Mouse (Mus musculus) heart, postnatal 4 days (tissue): ENCODE results near the gene Dcaf10. TPM values are rescaled to one million over a fixed set of nuclear protein-coding genes. Genes with fewer than 3 reads are reported as not detected.
A peak's percentile ranks its signal among the peaks of the same experiment; 100 is the strongest.
"Not testable (repeated sequence)": the region's sequence is repeated elsewhere in the genome, so short reads cannot be mapped to it uniquely, and the experiment has no call there.

ENCODE experiments used
- DNase-seq: peaks from one replicate; pipeline ENCODE4 v3.0.0; 2021
- total RNA-seq, 2 experiments: library from RNA; stranded (reverse); gene quantifications; 2 replicates each; pipeline ENCODE4 v1.2.3; 2021

Dcaf10 gene
- total RNA-seq, 2 experiments from 2014 or later = 21.9 to 24.3 TPM

DNA sequence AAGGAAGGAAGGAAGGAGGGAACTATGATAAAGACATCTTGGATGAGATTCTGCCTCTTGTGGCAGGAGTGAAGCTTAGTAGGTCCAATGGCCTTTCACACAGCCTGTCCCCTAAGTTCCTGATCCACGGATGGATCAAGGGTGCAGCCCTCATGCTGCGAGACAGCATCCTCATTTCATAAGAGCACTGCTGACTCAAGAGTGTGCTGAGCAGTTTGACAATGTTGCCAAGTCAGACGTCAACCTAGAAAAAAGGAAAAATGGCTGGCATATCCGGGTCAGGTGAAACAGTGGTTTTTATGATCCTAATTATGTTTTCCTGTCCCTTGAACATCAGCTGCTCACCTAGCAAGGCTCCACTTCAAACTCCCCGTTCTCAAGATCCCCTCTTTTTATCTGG, 51.8 kb downstream of the Dcaf10 start:
- DNase-seq = no peak

DNA sequence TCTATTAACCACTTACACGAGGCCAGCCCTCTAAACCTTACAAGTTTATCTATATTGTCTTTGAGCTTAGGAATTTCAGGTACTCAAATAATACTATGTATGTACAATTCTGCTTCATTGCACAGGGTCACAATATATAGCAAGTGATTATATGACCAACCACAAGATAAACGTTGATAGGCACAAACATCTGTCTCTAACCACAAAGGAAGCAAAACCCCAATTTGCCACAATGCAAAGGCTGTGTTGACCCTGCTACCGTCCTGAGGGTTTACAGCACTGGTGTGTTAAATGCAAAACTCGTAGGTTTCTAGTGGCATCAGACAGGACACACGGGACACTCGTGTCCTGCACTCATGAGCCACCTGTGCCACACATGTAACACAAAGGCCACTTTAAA, 54.3 kb downstream of the Dcaf10 start:
- not testable (repeated sequence) for DNase-seq

DNA sequence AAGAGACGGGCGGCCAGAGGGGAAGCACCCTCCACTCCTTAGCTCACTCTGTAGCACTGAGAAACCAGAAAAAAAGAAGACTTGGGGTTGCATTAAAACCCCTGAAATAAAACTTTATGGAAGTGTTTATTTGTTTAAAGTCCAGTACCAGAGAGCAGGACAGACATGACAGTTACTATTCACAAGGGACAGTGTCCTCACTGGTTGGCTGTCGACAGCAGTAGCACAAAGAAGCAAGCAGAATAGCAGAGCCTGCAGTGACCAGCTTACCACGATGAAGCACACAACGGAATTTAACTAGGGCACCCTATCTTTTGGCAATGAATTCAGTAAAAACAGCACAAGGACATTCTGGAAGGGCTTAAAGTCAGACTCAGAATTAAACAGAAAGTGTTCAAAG, 56.4 kb downstream of the Dcaf10 start:
- DNase-seq = not testable (repeated sequence)

DNA sequence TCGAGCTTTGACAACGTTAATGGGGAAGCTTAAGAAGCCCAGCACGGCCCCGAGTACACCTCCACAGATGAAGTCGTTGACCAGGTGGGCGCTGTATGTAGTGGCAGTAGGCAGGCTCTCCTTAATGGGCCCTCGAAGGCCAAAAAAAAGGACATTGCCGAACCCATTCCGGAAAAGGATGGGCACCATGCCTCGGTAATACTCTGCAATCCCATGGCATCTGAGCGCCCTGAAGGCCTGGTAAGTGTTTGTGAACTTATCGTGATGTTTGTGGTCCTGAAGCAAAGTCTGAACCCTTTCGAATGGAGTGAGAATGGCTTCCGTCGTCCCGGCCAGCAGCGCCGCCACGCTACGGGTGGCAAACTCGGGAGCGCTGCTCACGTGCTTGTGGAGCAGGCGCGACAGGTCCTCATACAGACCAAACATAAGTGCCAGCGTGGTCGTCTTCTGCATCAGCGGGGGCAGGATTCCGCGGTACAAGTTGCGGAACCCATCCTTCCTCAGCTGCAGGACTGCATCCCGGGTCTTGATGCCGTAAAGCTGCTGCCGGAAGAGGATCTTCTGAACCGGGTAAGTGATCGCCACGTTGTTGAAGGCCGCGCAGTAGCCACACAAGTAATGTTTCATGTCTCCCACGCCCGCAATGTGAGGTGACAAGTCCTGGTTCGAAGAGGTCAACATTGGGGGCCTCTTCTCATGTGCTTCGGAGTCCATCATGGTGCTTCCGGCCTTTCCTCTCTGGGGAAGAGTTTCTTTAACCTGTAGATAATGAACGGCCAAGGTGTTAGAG, 57.7 kb downstream of the Dcaf10 start:
- no peak for DNase-seq

DNA sequence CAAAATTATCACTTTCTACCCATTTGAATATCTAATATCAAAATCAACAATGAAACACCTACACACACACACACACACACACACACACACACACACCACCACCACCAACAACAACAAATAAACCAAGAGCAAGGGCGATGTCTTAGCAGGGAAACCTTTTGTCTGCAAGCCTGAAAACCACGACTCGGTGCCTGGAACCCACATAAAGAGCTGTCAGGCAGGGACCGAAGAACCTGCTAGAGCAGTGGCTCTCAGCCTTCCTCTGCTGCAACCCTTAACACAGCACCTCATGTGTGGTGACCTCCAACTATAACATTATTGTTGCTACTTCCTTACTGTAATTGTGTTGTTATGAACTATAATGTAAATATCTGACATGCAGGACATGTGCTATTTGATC, 60.4 kb downstream of the Dcaf10 start:
- DNase-seq = no peak

DNA sequence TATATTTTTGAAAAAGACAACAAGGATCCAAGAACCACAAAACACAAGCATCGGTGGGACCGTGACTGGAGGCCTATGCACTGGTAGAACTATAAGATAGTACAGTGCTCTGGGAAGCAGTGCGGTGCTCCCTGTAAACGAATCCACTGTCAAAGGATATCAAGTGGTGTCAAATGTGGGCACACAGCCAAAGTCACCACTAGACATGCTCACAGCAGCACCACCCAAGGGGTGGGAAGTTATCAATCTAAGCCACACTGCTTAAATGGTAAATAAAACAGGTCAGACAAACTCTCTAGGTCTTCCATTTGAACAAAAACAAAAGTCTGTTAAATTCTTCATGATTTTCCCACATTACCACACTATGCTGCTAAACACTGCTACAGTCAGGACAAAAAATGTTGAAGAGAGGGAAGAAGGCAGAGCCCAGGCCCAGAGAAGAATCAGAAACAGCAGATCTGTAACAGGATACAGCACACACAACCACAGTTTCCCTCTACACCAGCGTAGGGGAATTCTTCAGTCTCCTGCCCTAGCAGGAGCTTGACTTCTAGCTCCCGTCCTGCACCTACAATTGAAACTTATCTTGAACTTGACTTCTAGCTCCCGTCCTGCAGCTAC, 61.1 kb downstream of the Dcaf10 start:
- peak; percentile 62 for DNase-seq

DNA sequence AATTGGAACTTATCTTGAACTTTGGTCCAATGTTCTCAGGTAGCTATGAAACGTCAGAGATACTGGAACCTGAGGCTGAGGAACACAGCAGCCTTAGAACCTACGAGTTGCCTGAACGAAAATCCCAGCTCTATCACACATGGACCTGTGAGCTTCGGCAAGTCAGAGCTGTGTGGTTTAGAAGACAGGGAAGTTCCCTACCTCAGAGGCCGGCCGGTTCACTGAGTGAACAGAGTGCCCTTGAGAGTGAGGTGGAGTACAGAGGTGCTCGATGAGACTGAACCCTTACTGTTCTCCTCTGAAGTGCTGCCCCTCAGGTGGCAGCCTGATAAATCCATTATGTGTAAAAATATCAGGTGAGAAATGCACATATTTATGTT, 61.6 kb downstream of the Dcaf10 start:
- DNase-seq = no peak

DNA sequence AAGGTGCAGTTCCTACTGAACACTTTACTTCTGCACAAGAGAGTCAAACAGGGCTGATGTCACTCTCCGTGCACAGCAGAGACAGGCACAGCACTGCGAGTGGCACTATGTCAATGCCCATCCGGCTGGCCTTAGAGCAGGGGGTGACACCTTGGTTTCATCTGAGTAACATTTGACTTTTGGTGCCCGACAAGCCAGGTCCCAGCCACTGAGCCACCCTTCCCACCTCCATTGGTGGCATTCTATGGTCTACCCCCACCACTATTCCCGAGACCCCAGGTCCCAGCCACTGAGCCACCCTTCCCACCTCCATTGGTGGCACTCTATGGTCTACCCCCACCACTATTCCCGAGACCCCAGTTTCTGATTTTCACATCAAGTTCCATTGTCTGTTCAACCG, 62.2 kb downstream of the Dcaf10 start:
- no peak for DNase-seq

DNA sequence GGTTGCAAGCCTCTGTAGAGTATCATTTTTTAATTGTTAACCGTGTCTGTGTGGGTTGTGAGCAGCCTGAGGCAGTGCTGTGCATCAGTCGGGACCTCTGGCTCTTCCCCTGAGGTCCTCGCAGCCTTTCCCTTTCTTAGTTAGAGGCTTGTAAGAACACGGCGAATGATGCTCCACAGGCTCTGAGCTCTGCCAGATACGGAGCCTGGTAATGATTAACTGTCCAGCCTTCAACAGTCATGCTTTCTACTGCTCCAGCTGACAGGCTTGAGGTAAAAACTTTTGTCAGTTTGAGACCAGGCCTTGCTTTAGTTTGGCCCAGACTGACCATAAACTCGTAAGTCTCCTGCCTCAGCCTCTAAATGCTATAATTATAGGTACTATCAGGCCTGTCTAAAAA, 63.4 kb downstream of the Dcaf10 start:
- no peak for DNase-seq

DNA sequence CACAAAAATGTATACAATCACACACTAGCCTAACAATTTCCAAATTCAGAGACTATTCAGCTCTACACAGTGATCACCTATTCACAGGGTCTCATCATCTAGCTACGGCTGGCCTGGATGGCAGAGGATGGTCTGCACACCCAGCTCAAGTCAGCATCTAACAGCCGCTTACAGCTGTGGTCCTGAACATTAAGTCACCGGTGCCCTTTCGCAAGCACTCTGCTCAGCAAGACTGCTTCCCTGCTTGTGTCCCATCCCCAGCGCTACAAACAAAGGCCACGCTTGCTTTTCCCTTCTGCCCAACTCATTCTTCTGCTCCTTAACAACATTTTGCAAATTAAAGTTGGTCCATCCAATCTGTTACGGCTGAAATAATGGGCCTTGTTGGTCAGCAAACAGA, 64.5 kb downstream of the Dcaf10 start:
- no peak for DNase-seq

DNA sequence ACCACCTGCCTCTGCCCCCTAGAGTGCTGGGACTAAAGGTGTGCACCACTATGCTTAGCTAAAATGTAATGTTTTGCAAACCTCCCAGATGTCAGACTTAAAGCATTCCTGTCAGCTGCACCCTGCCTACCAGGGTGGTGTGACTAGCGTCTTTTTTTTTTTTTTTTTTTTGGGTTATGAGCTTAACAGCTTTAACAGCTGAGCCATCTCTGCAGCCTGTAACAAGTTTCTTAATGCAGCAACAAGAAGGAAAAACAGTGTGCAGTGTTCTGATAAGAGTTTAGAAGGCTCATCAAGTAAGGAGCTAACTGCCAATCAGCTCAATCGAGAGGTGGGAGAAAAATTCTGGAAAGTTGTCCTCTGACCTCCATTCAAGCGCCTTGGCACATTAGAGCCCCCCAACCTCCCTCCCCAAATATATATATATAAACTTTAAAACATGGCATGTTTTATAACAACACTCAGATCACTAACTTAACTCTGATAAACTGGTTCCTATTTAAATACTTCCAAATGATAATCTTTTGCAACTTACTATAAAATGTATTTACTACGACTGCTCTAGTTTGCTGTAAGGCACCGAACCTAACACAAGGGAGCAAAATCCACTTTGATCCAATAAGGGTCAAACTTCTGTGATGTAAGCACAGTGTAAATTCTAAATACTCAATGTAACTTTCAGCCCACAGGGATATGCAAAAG, 65.3 kb downstream of the Dcaf10 start:
- DNase-seq = no peak

DNA sequence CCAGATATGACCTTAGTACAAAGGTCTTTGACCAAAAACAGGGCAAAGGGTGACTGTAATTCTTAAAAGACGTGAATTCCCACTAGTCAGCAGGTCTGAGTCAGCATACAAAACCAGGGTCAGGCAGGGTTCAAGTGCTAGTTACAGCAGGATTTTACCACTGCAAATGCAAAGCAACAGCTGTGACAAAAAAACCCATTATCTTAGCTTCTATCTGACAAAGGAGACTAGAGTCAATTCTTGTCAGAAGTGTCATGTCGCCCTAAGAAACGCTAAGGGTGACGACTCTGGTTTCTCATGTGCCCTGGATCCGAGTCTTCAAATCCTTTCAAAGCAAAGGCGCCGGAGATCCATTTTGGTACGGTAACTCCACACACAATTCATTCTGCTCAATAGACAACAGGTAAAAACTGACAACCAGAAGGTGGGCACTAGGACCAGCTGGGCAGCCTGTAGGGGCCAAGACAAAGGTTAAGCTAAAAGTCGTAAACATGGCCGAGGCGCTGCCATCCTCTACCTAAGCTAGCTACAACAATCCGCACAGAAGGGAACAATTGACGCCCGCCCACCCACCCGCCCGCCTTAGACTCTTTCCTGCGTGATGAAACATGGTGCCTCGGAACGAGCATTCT, 65.9 kb downstream of the Dcaf10 start:
- no peak for DNase-seq

DNA sequence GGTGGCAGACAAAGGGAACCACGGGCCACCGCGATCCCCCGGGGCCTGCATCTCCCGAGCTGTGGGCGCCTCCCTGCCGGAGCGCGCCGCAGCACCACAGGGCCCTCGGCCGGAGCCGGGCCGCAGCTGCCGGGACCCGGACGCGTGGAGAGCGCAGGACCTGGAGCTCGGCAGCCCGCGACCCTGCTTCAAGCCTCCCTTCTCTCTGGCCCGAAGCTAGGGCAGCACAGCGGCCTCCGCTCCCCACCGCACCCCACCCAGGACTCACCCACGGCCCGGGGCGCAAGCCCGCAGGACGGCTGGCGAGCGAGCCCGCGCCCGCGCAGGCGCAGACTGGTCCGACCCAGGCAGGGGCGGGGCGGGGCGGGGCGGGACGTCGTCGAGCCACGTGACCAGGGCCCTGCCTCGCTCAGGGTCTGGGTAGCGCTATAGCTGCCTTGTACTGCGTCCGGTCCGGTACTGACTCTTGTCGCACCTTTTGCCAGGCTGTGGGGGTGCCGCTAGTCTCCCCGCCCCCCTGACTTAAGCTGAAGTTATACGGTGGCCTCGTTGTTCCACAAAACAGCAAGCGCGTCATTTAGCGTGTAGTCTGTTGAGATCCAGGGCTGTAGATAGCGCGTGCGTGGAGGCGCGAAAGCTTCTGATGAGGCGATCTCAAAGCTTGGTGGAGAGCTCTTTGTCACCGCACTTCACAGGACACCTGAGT, 66.7 kb downstream of the Dcaf10 start, which contains the start of gene Slc25a51:
Gene Slc25a51 (minus strand): TSS at position 340 of the 706 bp plus-strand sequence.
- DNase-seq = peak; percentile 85

DNA sequence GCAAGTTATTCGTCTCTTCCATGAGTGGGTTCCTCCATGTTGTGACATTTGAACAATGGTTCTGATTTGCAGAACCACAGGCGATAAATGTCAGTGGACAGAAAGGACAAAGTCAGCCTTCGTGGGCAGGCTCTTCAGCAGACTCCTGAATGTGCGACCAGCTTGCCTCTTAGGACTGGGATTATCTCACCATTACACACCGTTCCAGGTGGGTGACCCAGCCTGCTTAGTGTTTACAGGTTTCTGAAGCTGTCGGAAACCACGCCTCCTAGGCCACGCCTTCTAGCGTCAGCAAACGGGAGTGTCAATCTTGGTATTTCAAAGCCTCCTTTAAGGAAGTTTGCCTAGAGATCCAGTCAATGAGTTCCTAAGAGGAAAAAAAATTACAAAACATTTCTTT, 67.4 kb downstream of the Dcaf10 start:
- DNase-seq = peak; percentile 69

DNA sequence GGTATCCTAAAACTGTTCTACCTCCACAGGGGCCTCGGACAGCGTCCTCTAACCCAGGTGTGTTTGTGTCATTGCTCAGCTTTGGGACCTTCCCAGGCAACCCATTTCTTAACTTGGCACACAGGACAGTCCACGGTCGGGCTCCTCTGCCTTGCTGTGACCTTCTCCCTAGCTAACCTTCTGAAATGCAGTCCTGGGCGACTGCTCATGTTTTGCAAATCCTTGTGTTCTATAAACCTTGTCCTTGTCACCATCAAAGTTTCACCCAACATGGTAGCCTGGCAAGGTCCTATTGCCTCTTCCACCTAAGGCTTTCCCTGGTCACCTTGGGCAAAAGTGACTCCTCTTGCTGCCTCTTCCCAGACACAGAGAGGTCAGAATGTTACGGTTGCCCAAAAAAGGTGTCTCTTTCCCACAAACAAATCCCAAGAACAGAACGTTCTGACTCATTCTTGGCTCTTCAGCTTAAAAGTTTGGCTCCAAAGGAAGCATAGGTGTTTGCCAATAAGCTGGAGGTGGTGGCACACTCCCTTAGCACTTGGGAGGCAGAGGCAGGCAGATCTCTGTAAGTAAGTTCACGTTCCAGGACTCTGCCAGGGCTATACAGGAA, 69.4 kb downstream of the Dcaf10 start:
- DNase-seq = no peak

DNA sequence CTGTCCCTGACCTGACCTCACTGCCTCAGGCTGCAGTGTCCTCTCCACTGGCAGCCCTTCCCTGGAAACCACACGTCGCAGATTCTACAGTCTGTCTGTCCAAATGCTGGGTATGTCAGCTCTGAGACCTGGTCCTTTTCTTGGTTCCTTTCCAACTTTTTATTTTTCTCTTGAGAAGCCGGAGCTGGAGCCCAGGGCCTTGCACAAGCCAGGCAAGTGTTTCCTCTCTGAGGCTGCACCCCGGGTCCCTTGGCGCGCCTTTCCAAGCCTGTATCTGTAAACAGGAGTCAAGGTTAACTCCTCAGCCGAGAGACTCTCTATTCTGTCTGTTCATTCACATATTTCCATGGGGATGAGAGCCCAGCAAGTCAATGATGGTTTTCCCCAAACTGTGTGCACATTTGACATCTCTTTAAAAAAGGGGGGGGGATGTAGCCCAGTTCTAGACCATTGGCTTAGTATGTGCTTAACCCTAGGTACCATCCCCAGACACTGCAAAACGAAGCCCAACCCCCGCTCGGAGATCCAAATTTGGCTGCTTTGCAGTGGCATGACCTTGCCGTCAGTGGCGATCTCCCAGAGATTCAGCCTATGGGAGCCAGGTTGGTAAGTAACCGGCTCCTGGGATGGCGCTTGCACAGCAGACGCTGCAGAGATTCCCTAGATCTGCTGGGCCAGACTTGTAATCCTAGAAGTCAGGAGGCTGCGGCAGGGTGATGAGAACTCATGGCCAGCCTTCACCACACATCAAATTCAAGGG, 70.7 kb downstream of the Dcaf10 start:
- no peak for DNase-seq

DNA sequence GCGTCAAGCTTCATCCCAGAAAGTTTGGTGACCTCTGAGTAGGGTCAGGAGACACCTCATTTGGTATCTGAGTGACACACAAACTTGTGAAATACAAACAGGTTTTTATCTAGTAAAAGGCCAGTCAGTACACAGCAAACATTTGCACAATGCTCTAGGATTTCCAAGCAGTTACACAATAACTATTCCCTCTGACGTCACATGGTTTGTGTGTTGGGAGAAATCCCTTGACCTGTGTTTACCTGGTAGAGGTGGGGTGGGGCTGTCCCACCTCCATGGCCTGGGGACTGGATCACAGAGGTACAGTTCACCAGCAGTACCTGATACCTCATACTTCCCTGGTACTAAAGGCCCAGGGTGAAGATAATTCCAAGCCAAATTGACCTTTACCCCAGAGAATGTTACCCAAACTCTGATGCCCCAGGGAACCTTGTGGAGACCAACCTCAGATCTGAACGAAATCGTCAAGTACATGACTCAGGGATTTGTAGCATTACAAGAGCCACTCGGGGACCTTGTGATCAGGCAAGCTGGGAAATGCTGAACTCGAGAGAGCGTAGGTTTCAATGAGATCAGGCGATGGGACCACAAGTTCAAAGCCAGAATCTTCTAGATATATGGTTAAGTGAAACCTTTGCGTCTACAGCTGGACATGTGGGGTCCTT, 71.9 kb downstream of the Dcaf10 start:
- no peak for DNase-seq

DNA sequence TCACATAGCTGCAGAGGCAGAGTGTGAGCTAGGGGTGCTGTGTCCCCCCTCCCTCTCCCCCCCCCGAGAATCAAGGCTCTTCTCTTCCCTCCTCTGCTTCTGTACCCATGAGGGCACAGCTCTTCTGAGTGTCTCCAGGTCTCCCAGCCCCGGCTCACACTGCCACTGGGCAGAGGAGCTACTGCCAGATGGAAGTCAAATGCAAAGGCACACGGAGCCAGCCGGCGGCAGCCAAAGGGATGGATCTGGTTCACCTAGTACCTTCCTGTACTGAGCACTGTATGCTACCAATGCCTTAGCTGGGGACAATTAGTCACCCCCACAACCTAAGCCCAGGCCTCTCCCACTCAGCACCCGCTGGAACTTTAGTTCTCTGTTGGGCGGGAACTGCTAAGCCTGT, 74.4 kb downstream of the Dcaf10 start:
- DNase-seq = no peak

DNA sequence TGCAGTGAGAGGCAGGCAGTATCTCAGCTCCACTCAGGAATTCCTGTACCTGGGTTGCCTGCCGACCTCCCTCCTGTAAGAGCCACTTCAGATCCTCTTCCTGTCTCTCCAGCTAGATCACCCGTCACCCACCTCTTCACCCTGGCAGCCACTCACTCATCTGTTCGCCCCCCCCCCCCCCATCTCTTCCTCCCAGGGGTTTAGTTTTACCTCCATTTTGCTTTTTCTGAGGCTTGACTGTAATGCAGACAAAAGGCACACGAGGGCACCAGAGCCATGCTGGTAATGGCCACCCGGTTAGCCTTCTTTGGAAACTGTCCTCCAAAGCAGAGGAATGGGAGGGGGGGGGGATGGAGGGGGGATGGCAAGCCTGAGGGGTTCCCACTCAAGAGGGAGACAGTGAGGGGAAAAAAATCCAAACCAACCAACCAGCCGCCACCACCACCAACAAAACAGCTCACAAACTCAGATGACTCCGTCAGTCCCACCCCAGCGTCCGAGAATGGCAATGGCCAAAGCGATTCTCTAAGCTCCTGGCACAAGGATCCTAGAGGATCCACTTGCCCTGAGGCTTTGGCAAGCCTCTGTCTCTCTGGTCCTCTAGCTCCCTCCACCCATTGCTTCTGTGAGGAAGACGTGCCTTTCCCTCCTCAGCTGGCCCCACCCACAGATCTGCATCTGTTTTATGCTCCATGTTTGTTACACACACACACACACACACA, 76.5 kb downstream of the Dcaf10 start:
- DNase-seq = peak; percentile 75

DNA sequence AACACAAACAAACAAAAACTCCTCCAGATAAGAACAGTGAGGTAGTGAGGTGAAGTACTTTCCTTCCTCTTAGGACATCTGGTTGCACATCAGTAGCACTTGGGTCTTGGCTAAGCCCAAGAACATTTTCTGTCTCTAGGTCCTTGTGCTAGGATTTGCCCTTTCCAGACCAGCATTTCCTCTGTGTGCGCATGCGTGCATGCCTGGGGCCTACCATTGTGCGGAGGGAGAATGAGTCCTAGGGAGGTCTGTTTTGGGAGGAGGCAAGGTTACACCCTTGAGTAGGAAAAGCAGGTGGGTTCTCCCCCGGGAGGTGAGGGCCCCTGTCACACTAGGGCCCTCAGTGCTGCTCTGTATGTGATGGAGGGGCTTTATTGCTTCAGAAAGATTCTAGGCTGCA, 77.2 kb downstream of the Dcaf10 start:
- DNase-seq = no peak
